Mouse (Mus musculus) small intestine, adult 2 months (tissue): ENCODE measurements at regions not wholly inside any gene's neighbourhood (a gene's known extent, or its start where the extent isn't known, plus 50 kb on each side); places are given as distances from the start of the nearest gene placed in this dataset.

Experiments
- CTCF ChIP-seq: fragments of 200-500 bp; IDR thresholded peaks from 2 replicates; pipeline ENCODE4 v1.5.1; 2012; ENCODE audit warnings: low read depth, mild to moderate bottlenecking, control low read depth, inconsistent platforms, low read length, moderate library complexity, mixed read lengths; ENCODE audit not compliant: insufficient replicate concordance, insufficient read length; ENCODE audit errors: extremely low read depth
- POLR2A ChIP-seq: fragments of 200-500 bp; IDR thresholded peaks from 2 replicates; pipeline ENCODE4 v1.6.1; 2012; ENCODE audit warnings: low read depth, mild to moderate bottlenecking, control low read depth, inconsistent platforms, low read length, moderate library complexity

GRCm38 (mm10) chr5:52052072-52052465 is 138.2 kb downstream of the Dhx15 start:
- TF ChIP-seq CTCF (no peak), POLR2A (no peak)
